8 mouse cellular contexts compared by ENCODE assay signal in the genomic region with DNA sequence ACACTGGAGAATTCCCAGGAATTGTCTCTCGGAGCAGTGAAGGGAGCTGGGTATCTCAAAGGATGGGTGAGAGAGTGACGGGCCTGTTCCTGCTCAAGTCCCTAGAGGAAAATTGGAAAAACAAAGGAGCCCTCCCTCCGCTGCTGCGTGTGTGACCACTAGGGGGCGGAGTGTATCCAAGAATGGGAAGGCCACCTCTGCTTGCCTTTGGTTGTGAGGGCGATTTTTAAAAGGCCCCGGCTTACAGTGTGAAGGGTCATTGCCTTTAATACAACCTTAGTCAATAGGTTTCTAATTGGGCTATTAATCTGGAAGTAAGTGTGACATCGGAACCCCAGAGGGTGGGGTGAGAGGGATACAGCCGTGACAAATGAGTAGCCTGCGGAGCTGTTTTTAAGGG.
A peak's percentile ranks its signal among the peaks of the same experiment; 100 is the strongest.
DNase-seq lines count a peak whose midpoint lies in the region; ATAC-seq and TF ChIP-seq lines count a peak whose summit lies in the region.

No protein-coding gene starts in this region.

- no peak overlapping the region for H3K27ac ChIP-seq in ES-Bruce4 (ENCODE audit: insufficient read depth, low read length)
- peak overlapping the region; percentile 76 for H3K27ac ChIP-seq in forebrain, embryonic 13.5 days
- H3K27ac ChIP-seq in lung, embryonic 14.5 days (ENCODE audit: low read depth) = no peak overlapping the region
- no peak overlapping the region for H3K27ac ChIP-seq in thymus, adult 2 months (ENCODE audit: control insufficient read depth, insufficient read depth, low read length)

- no peak for TF ChIP-seq POLR2A in ES-Bruce4 (IDR thresholded peaks at IDR 0.05; ENCODE audit: insufficient read depth, low read length)
- TF ChIP-seq POLR2A in thymus, adult 2 months (IDR thresholded peaks at IDR 0.05; ENCODE audit: control insufficient read depth, extremely low read depth, insufficient read depth, low read length, poor library complexity) = no peak

- no peaks in the 10 kb centered on the region for H3K27me3 ChIP-seq in ES-Bruce4 (ENCODE audit: control insufficient read depth, insufficient read depth, low read length, poor library complexity, severe bottlenecking)
- H3K27me3 ChIP-seq in forebrain, embryonic 13.5 days = no peaks in the 10 kb centered on the region
- H3K27me3 ChIP-seq in lung, embryonic 14.5 days (ENCODE audit: insufficient read depth, low read length) = no peaks in the 10 kb centered on the region
- no peaks in the 10 kb centered on the region for H3K27me3 ChIP-seq in thymus, adult 2 months (ENCODE audit: control insufficient read depth, insufficient read depth, low read length)

- H3K36me3 ChIP-seq in ES-Bruce4 (ENCODE audit: control insufficient read depth, insufficient read depth, low read length, poor library complexity, severe bottlenecking) = no peaks in the 10 kb centered on the region
- H3K36me3 ChIP-seq in forebrain, embryonic 13.5 days (ENCODE audit: poor library complexity, severe bottlenecking) = no peaks in the 10 kb centered on the region
- H3K36me3 ChIP-seq in lung, embryonic 14.5 days (ENCODE audit: insufficient read depth) = no peaks in the 10 kb centered on the region
- H3K36me3 ChIP-seq in thymus, adult 2 months (ENCODE audit: control insufficient read depth, insufficient read depth, low read length) = no peaks in the 10 kb centered on the region

- H3K4me2 ChIP-seq in forebrain, embryonic 13.5 days = no peak overlapping the region
- H3K4me2 ChIP-seq in lung, embryonic 14.5 days = no peak overlapping the region

- H3K9ac ChIP-seq in ES-Bruce4 (ENCODE audit: low read depth, poor library complexity, severe bottlenecking) = no peak overlapping the region
- H3K9ac ChIP-seq in forebrain, embryonic 13.5 days = no peak overlapping the region
- no peak overlapping the region for H3K9ac ChIP-seq in lung, embryonic 14.5 days

- no peaks in the 10 kb centered on the region for H3K4me1 ChIP-seq in ES-Bruce4 (ENCODE audit: control insufficient read depth, insufficient read depth, low read length)
- H3K4me1 ChIP-seq in forebrain, embryonic 13.5 days = peaks cover 31% of the 10 kb centered on the region
- peaks cover 4% of the 10 kb centered on the region; the same call in 1 of the 2 replicates for H3K4me1 ChIP-seq in lung, embryonic 14.5 days (ENCODE audit: insufficient read depth)
- no peaks in the 10 kb centered on the region for H3K4me1 ChIP-seq in thymus, adult 2 months (replicated peaks; ENCODE audit: control insufficient read depth, insufficient read depth, low read length)

- intact Hi-C loops in heart, postnatal 14 days (cut with DNase I) = loop anchor here (1.0 to 5.0 kb wide), 3 partner anchors 184 to 854 kb away; no protein-coding TSS in a partner anchor

- ATAC-seq in cerebellum, adult (ENCODE audit: insufficient number of reproducible peaks, low FRiP score, low TSS enrichment) = peak; percentile 83
- ATAC-seq in forebrain, embryonic 13.5 days = peak; percentile 68
- ATAC-seq in lung, embryonic 14.5 days (ENCODE audit: insufficient read depth) = peak; percentile 65; the same call in 1 of the 2 replicates

- TF ChIP-seq CTCF in ES-Bruce4 (IDR thresholded peaks at IDR 0.05; ENCODE audit: low read depth, low read length) = peak; percentile 91
- peak; percentile 98 for TF ChIP-seq CTCF in lung, embryonic 14.5 days (IDR thresholded peaks at IDR 0.05; ENCODE audit: low read depth)
- TF ChIP-seq CTCF in thymus, adult 2 months (IDR thresholded peaks at IDR 0.05; ENCODE audit: borderline replicate concordance, control insufficient read depth, extremely low read depth, insufficient read depth, low read length, poor library complexity) = peak; percentile 84; the same call in 1 of the 2 replicates

- DNase-seq in heart, postnatal 14 days = peak; percentile 87 to 94
- peak; percentile 91 for DNase-seq in kidney, postnatal 4 days
- peak; percentile 95 for DNase-seq in lung, embryonic 14.5 days
- peak; percentile 71 for DNase-seq in ovary, postnatal 10 days (ENCODE audit: low spot score)
- DNase-seq in thymus, adult 2 months = peak; percentile 65

- no peak for TF ChIP-seq EP300 in ES-Bruce4 (IDR thresholded peaks at IDR 0.05; ENCODE audit: insufficient read depth, low read depth, low read length)

- no peaks in the 10 kb centered on the region for H3K9me3 ChIP-seq in ES-Bruce4 (replicated peaks; ENCODE audit: control insufficient read depth, insufficient read depth, low read length, poor library complexity, severe bottlenecking)
- no peaks in the 10 kb centered on the region for H3K9me3 ChIP-seq in forebrain, embryonic 13.5 days (replicated peaks)
- H3K9me3 ChIP-seq in lung, embryonic 14.5 days (ENCODE audit: low read depth, low read length) = no peaks in the 10 kb centered on the region

- no peak overlapping the region for H3K4me3 ChIP-seq in ES-Bruce4 (ENCODE audit: low read depth, low read length)
- no peak overlapping the region for H3K4me3 ChIP-seq in forebrain, embryonic 13.5 days
- H3K4me3 ChIP-seq in lung, embryonic 14.5 days (ENCODE audit: low read depth, low read length) = no peak overlapping the region
- no peak overlapping the region for H3K4me3 ChIP-seq in thymus, adult 2 months (ENCODE audit: control insufficient read depth, insufficient read depth, low read length)

- WGBS in forebrain, embryonic 13.5 days = 3% methylated on average over 10 of the region's 10 CpGs
- whole genome bisulfite sequencing in lung, embryonic 14.5 days = 4% methylated on average over 10 of the region's 10 CpGs
- 24% methylated on average over 10 of the region's 10 CpGs for WGBS in thymus, adult 2 months
